Mouse (Mus musculus): ENCODE data around the gene Cdkn2b. TPM values are rescaled to one million over a fixed set of nuclear protein-coding genes. Genes with fewer than 3 reads are reported as not detected.

Cdkn2b gene
- polyA plus RNA-seq (2015; fragmentation: Illumina TruSeq; extraction: RNeasy Lipid Tissue Mini Kit (QIAGEN cat#74804); ENCODE audit: insufficient read depth, low replicate concordance): 1.6 TPM

GRCm38 (mm10) chr4:89310491-89311254 lies at the start of gene Cdkn2b:
TSS of gene Cdkn2b (minus strand) at chr4:89311039.

GRCm38 (mm10) chr4:89294486-89295440 lies 16.1 kb downstream of the Cdkn2b start, which contains the start of gene Cdkn2a:
TSS of gene Cdkn2a (minus strand) at chr4:89294653.

Other genes with a start within 250 kb of the Cdkn2b start
- 38.5 TPM for gene Mtap, start 173.9 kb downstream of the Cdkn2b start, polyA plus RNA-seq (2015; fragmentation: Illumina TruSeq; extraction: RNeasy Lipid Tissue Mini Kit (QIAGEN cat#74804); ENCODE audit: insufficient read depth, low replicate concordance)
- not detected for gene Cdkn2a, start 16.4 kb downstream of the Cdkn2b start, polyA plus RNA-seq (2015; fragmentation: Illumina TruSeq; extraction: RNeasy Lipid Tissue Mini Kit (QIAGEN cat#74804); ENCODE audit: insufficient read depth, low replicate concordance)

Data from spleen, adult 10 weeks (tissue).